Mouse (Mus musculus): ENCODE results near the gene Taz.

Taz gene

DNA sequence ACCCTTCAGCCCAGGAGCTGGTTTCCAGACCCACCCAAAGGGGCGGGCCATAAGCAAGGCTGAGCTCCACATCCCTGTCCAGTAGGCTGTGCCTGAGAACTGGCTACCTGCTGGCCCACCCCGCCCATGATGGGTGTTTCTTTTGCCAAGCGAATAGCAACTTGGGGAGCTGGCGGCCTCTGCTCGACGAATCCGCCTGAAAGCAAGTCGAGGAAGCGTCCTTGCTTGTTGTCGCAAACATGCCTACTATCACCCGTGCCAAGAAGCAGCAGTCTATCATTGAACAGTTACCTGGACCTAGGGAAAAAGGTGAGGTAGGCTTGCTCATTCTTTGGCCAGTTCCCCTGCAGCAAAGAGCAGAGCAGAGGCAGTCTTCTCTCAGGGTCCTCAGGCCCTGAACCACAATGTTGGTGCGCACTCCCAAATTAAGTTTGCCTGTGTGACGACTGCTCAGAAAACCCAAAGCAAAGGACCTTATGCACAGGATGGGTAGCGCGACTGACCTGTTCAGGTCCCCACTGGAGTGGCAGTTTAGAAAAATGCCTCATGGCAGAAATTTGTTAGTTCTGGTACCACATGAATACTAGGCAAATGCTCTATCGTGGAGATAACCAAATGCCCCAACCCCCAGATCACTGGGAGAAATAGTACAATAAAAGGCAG is at the start of gene Taz, which contains the start of gene Dnase1l1:
Gene Taz, plus strand, starts transcription at position 181 of the 663 bp plus-strand sequence.
Gene Dnase1l1, minus strand, starts transcription at position 606 of the 663 bp plus-strand sequence.
- peak in 1 of 2 experiments; percentile 59 for DNase-seq (ENCODE audit: low spot score in 2 of 2)

GRCm38 (mm10) chrX:74233196-74233595 is 48.5 kb upstream of the Taz start:
- no peak for DNase-seq (ENCODE audit: low spot score in 2 of 2)

- no peak for DNase-seq (ENCODE audit: low spot score in 2 of 2)
Observed at GRCm38 (mm10) chrX:74240332-74240731, 41.4 kb upstream of the Taz start.

GRCm38 (mm10) chrX:74243396-74243795 is 38.3 kb upstream of the Taz start:
- DNase-seq (ENCODE audit: low spot score in 2 of 2) = no peak

DNA sequence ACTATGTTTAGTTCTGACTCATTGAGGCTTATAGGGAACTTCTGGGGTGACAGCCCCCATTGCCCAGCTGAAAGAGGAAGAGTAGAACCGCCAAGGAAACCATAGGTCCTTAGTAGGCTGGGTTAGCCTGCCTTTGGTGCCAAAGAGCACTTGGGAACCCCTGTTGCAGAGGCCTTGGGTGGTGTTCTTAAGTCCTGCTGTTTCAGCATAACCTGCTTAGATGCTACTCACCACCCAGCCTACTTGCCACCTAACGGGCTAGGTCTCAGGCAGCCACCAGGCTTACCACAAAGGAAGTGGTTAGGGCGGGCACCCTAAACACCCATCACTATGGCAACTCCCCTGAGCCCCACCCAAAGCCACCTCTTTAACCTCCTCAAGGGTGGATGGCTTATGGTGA is 37.9 kb upstream of the Taz start:
- DNase-seq (ENCODE audit: low spot score in 2 of 2) = no peak

GRCm38 (mm10) chrX:74244614-74245083 is 37.1 kb upstream of the Taz start:
- no peak for DNase-seq (ENCODE audit: low spot score in 2 of 2)

GRCm38 (mm10) chrX:74245107-74245506 is 36.6 kb upstream of the Taz start:
- no peak for DNase-seq (ENCODE audit: low spot score in 2 of 2)

- DNase-seq (ENCODE audit: low spot score in 2 of 2) = peak; percentile 19 to 62
Observed at GRCm38 (mm10) chrX:74245687-74246086, 36.0 kb upstream of the Taz start.

DNA sequence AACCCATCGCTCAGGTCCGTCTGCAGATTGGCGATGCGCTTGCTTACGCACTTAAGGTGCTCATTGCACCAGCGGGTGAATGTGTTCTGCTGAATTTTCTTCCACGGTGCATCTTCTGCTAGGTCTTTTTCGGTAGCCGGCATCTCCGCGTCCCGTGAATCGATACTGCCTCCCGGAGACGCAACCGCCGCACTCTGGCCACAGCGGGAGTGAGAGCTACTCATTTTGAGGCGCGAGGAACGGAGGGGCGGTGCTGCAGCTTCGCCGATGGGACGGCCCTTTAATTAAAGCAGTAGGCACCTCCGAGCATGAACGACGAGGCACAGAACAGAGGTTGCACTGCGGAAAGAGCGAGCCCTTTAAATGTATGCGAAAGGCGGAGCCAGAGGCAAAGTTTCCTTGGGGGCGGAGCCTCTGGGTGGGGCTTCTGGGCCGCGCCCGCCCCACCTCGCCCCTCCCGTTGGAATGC is 35.5 kb upstream of the Taz start:
- peak; percentile 80 to 88 for DNase-seq (ENCODE audit: low spot score in 2 of 2)

DNA sequence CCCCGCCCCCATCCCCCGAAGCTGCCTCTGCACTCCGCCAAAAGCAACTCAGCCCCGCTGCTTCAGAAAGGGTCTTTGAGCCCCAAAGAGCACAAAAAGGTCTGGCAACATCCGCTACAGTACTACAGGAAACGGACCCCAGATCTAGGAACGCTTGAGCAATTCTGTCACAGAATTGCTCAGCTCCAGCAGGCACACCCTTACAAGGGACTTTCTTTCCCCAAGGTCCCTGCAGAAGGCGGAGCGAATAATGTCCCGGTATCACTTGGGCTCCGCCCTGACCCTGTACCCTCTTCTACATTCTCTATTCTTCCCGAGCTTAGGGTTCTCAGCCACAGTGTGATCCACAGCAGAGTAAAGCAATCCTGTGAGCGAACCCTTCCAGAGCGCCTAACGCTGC is 35.0 kb upstream of the Taz start:
- no peak for DNase-seq (ENCODE audit: low spot score in 2 of 2)

- peak in 1 of 2 experiments; percentile 51 for DNase-seq (ENCODE audit: low spot score in 2 of 2)
Observed at GRCm38 (mm10) chrX:74248651-74249050, 33.1 kb upstream of the Taz start.

DNA sequence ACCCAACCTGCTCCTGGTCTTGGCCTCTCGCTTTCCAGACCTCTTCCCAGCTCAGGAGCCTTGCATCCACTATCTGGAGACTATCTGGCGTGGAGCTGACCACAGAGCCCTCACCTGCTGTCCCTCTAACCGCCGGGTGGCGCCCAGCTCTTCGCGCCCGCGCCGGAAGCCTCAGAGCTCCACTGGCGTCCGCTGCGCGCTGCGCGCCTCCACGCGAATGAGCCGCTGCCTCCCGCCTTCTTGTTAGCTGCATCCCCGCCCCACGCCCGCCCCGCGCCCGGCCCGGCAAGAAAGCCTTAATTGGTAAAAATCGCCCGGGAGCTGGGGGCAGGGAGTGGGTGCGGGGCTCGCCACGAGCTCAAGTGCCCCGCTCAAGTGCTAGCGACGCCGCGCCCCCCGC is 32.1 kb upstream of the Taz start, which contains the start of gene Flna:
Gene Flna, minus strand, starts transcription at position 206 of the 400 bp plus-strand sequence.
- DNase-seq (ENCODE audit: low spot score in 2 of 2) = peak in 1 of 2 experiments; percentile 51

DNA sequence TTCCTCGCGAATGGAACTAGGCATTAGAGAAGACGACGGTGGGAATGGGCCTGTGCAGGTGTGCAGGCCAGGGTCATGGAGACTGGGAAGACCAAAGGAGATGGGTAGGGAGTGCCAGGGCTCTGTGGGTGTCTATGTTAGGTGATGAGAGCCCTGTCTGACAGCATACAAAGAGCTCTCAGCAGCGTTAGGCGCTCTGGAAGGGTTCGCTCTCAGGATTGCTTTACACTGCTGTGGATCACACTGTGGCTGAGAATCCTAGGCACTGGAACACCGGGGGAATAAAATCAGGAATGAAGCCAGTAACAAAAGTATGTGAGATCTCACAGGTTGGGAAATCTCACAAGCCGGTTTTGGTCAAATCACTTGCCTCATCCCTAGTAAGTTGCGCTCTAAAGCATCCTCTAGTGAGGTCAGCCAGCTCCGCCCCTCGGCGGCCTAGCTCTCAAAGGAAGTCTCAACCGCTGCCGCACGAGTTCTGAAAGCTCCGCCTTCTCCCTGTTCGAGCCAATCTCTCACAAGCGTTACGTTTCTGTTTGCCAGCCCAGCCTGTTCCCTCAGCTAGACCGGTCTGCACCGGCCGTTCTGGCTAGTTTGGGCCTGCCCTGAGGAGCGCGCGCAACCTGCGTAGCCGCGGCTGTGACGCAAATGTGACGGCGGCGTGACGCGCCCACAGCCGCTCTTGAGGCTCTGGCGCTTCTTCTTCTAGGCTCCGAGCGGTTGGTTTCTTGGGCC is 27.4 kb upstream of the Taz start, which contains the start of gene Emd:
Gene Emd, plus strand, starts transcription at position 535 of the 735 bp plus-strand sequence.
- DNase-seq (ENCODE audit: low spot score in 2 of 2) = peak; percentile 80 to 90

GRCm38 (mm10) chrX:74254888-74255565 is 26.7 kb upstream of the Taz start:
- DNase-seq (ENCODE audit: low spot score in 2 of 2) = no peak

DNA sequence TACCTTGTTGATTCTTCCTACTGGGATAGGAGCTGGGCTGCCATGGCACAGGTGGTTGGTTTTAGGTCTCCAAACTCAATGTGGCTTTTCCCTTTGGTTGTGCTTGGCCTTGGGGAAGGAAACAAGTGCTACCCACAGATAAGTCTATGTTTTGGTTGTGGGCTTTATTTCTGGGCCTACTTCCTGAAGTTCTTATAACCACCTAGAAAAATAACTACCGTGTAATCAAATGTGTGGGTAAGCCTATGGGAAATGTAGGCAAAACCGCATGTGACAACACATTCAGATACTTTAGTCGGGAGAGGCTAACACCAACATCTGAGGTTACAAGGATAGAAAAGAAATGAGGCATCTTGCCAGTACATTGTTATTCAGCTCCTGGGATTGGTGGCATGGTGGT is 24.0 kb upstream of the Taz start:
- no peak for DNase-seq (ENCODE audit: low spot score in 2 of 2)

DNA sequence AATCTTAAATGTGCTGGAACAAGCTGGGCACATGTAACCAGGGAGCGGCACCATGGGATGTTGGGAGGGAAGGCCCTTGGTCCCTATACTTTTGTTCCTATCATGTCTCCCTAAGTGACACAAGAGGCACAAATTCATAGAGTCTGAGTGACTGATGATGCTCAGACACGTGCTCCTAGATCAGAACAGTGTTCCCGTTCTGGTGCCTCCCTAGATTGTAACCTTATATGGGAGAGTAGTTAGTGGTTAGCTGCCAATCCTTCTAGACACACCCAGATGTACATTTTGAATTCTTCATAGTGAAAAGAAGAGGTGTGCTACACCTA is 12.0 kb upstream of the Taz start:
- no peak for DNase-seq (ENCODE audit: low spot score in 2 of 2)

DNA sequence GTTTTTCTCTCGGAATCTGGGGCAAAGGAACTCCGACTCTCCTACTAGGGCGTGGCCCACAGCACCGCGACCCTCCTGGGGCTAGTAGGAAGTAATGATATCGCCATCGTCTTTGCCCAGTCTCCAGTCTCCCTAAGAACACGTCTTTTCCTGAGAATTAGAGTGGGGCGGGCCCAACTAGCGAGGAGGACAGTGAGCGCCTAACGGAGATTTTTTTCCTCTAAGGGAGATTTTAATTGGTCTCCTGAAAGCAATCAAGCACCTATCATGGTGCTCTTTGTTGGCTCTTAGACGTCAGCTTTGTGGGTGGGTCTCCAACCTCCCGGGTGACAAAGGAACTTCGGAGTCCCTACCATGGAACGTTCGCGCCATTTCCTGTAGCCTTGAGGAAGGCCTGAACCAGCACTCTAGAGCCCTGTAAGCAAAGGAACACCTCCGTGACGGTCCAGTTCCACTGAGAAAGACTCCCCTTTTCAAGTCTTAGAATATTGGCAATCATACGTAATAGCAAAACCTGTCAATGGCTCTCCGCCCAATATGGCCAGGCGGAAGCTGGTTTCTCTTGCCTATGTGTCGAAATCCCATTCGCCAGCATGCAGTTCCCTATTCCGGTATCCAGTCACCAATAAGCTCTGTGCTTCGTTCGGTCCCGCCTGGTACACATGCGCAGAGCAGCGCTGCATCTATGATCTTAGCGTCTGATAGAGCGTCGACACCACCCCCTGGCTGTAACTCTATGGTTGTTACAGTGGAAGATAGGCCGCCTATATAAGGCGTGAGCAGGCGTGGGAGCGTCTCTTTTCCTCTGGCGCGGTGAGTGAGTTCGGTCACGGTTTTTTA is 11.4 kb upstream of the Taz start, which contains the start of gene Rpl10:
Gene Rpl10, plus strand, starts transcription at position 751 of the 840 bp plus-strand sequence.
- DNase-seq (ENCODE audit: low spot score in 2 of 2) = peak; percentile 94 to 95

DNA sequence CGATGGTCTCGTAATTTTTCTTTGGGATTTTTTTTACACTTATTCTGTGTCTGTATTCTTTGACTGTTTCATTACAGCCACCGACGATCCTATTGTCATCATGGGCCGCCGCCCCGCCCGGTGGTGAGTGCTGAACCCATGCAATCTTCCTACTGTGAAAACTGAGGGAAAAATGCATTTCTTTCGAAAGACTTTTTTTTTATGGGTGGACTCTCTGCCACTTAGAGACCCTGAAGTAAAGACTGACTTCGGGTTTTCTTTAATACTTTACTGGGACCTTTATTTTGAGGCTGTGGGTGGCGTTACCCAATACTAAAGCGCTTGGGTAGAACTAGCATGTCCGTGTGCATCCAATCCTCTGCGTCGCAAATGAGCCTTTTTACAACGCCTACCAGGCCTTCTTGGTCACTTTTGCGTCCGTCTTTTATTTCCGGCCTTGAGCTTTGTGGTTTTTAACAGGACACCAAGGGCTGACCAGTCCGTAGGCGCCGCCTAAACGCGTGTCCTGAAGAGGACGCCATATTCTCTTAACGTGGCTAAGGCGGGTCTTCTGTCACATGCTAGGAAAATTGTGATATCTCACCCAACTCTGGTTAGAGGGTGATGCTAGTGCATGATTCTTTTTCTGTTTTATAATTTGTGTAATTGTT is 10.7 kb upstream of the Taz start:
- peak in 1 of 2 experiments; percentile 20 for DNase-seq (ENCODE audit: low spot score in 2 of 2)

DNA sequence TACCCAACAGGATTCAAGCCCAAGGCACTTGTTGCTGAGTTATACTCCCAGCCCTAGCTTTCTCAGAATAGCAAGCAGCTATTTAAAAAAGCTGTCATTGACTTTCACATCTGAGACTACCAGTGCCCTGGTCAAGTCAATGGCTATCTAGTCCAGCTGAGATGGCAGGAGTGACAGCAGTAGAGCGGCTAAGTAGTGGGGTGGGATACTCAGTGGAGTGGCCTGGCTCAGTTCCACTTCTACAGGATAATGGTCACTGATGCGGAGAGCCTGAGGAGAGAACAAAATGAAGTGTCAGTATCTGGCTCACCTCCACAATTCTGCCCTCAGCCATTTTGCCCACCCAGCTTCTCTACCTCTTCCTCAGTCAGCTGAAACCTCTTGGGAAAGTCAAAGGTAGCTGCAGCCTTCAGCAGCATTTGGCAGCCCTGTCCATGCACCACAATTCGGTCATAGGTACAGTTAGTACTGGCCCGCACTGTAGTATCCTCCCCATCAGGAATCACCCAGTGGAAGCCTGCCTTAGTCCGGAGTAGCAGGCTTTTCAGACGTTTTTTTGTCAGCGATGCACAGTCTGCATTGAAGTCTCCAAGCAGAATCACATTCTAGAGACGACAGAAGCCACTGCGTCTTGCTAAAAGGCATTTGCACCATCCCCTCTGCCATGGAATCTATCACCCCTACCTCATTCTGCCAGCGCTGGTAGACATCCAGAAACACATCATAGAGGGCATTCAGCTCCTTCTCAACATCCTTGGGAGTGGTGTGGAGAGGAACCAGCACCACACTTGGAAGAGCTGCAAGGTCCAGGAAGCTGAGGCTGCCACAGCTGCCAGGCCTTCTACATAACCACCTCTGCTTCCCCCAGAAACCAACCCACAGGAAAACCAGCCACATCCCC is 8.0 kb upstream of the Taz start:
- DNase-seq (ENCODE audit: low spot score in 2 of 2) = no peak

GRCm38 (mm10) chrX:74277916-74278315 is 3.8 kb upstream of the Taz start:
- DNase-seq (ENCODE audit: low spot score in 2 of 2) = no peak
